In genomic region chr10:126000861-126001390, GRCm38 (mm10) we compare ENCODE assay signal across 20 mouse cellular contexts. TPM values are rescaled to one million over a fixed set of nuclear protein-coding genes. Genes with fewer than 3 reads are reported as not detected.
DNase-seq lines count a peak whose midpoint lies in the region; ATAC-seq and TF ChIP-seq lines count a peak whose summit lies in the region.
"Had no signal": no experiment of that assay in that cellular context is flagged by ENCODE, and none has a peak within 500 bp of the region (broad histone marks: within the 10 kb centered on the region; RNA-seq: fewer than 3 reads in every experiment).

No protein-coding gene starts in this region.

- no peak overlapping the region for H3K9ac ChIP-seq in limb, embryonic 12.5 days (replicated peaks)
- H3K9ac ChIP-seq: hindbrain, embryonic 14.5 days; lung, embryonic 14.5 days had no signal

- intact Hi-C loops in gastrocnemius, adult 2 months (cut with DNase I), result loop anchor here (5.0 kb wide), 2 partner anchors 34 to 331 kb away; partner anchors contain the start of gene Lrig3
- intact Hi-C loops in gastrocnemius, postnatal 36 days (cut with DNase I), result no loop called here

- no peaks in the 10 kb centered on the region for H3K9me3 ChIP-seq in limb, embryonic 12.5 days

- no peak overlapping the region for H3K4me3 ChIP-seq in gastrocnemius, adult 2 months
- no peak overlapping the region for H3K4me3 ChIP-seq in limb, embryonic 12.5 days (replicated peaks)
- H3K4me3 ChIP-seq: left cerebral cortex, adult 2 months had no signal

- peaks cover 27% of the 10 kb centered on the region for H3K4me1 ChIP-seq in limb, embryonic 12.5 days (replicated peaks)

- peaks cover 92% of the 10 kb centered on the region for H3K36me3 ChIP-seq in limb, embryonic 12.5 days

- no peak for ATAC-seq in limb, embryonic 12.5 days (ENCODE audit: insufficient number of reproducible peaks, insufficient read depth, low FRiP score, low TSS enrichment, low read depth)
- ATAC-seq: intestine, postnatal 0 days; midbrain, embryonic 16.5 days had no signal

- H3K27me3 ChIP-seq in limb, embryonic 12.5 days, result no peaks in the 10 kb centered on the region
- H3K27me3 ChIP-seq: CH12.LX had no signal

- peak; percentile 50 for DNase-seq in gastrocnemius, adult 2 months
- no peak for DNase-seq in gastrocnemius, postnatal 36 days
- peak; percentile 27 for DNase-seq in urinary bladder, postnatal 14 days (ENCODE audit: low spot score)
- DNase-seq in urinary bladder, postnatal 10 days (ENCODE audit: low spot score), result no peak
- DNase-seq in frontal cortex, postnatal 36 days (ENCODE audit: low spot score in 2 of 2), result no peak
- no peak for DNase-seq in thymus, postnatal 4 days
- DNase-seq in layer of hippocampus, postnatal 10 days (ENCODE audit: low spot score in 2 of 2), result no peak
- DNase-seq: adrenal gland, postnatal 14 days; cerebellum, adult 18-20 months; cerebellum, postnatal 36 days; kidney, postnatal 10 days; liver; lung, embryonic 14.5 days; retina, postnatal 1 day had no signal

- TF ChIP-seq CTCF in gastrocnemius, adult 2 months (IDR thresholded peaks at IDR 0.05), result no peak

- no peak overlapping the region for H3K4me2 ChIP-seq in limb, embryonic 12.5 days
- H3K4me2 ChIP-seq: hindbrain, embryonic 14.5 days; lung, embryonic 14.5 days had no signal

- peak overlapping the region; percentile 70 for H3K27ac ChIP-seq in gastrocnemius, adult 2 months
- peak overlapping the region; percentile 50; the same call in 1 of the 2 replicates for H3K27ac ChIP-seq in limb, embryonic 12.5 days
- H3K27ac ChIP-seq: hindbrain, embryonic 14.5 days; left cerebral cortex, adult 2 months had no signal

- WGBS in limb, embryonic 12.5 days, result 84% methylated on average over 8 of the region's 8 CpGs

RNA-seq across cellular contexts. Expression of gene Lrig3, which starts 35.0 kb away (rescaled TPM):
- 1 to 10 TPM; 4.0 to 4.5 TPM for total RNA-seq in gastrocnemius, adult 2 months (2021)
- 1 to 10 TPM; 2.9 to 6.3 TPM for total RNA-seq in gastrocnemius, postnatal 36 days (2021)
- polyA plus RNA-seq in limb, embryonic 12.5 days (2016; fragmentation: Nextera tagmentation; extraction: Ambion mirVana), result 84.4 and 85.6 TPM in 2 replicates
- total RNA-seq in layer of hippocampus, postnatal 10 days (2021), result 1 to 10 TPM; 3.0 to 4.0 TPM
- total RNA-seq: CH12.LX had no signal

Comparison
In these comparisons a context has a peak if more than half of its experiments do, and no peak if none do; other contexts are left out.
1. DNase-seq: peak in gastrocnemius, adult 2 months (single experiment) and urinary bladder, postnatal 14 days (single experiment); none in gastrocnemius, postnatal 36 days (0 of 2), urinary bladder, postnatal 10 days (single experiment), frontal cortex, postnatal 36 days (0 of 2), thymus, postnatal 4 days (single experiment) and layer of hippocampus, postnatal 10 days (0 of 2).